Mouse (Mus musculus): ENCODE results near the gene Acad10. TPM values are rescaled to one million over a fixed set of nuclear protein-coding genes. Genes with fewer than 3 reads are reported as not detected.
"Not testable (repeated sequence)": the region's sequence is repeated elsewhere in the genome, so short reads cannot be mapped to it uniquely, and the experiment has no call there.

Acad10 gene
- polyA plus RNA-seq, 1 experiment, result 4.7 TPM

GRCm38 (mm10) chr5:121664078-121664477, 3.8 kb upstream of the Acad10 start:
- H3K4me2 ChIP-seq (ENCODE audit: low read depth), result no peak overlapping the region
- no peak overlapping the region for H3ac ChIP-seq (ENCODE audit: control insufficient read depth, insufficient read length)
- peaks cover 29% of the 10 kb centered on the region for H3K79me2 ChIP-seq (ENCODE audit: control insufficient read depth, insufficient read depth)
- no peak overlapping the region for H3K4me3 ChIP-seq
- peaks cover 20% of the 10 kb centered on the region for H3K36me3 ChIP-seq (ENCODE audit: control insufficient read depth, insufficient read depth)
- no peaks in the 10 kb centered on the region for H3K27me3 ChIP-seq (ENCODE audit: control insufficient read depth, insufficient read depth, insufficient read length)
- TF ChIP-seq TCF3 (IDR thresholded peaks at IDR 0.05; ENCODE audit: insufficient read length, low read depth) (no peak), MAX (IDR thresholded peaks at IDR 0.05; ENCODE audit: low read depth) (no peak), SRF (IDR thresholded peaks at IDR 0.05; ENCODE audit: control insufficient read depth, insufficient read length, low read depth) (no peak), REST (IDR thresholded peaks at IDR 0.05; ENCODE audit: insufficient read depth, insufficient read length) (no peak), MYOG (IDR thresholded peaks at IDR 0.05; ENCODE audit: control insufficient read depth in 1 of 3, insufficient read depth in 1 of 3, insufficient read length in 2 of 3, low read depth in 2 of 3) (no peak), MYOD1 (IDR thresholded peaks at IDR 0.05; ENCODE audit: control insufficient read depth in 1 of 3, insufficient read length in 2 of 3, low read depth in 2 of 3) (no peak), CEBPB (IDR thresholded peaks at IDR 0.05; ENCODE audit: insufficient read depth, poor library complexity, severe bottlenecking) (no peak), E2F4 (IDR thresholded peaks at IDR 0.05; ENCODE audit: insufficient read depth) (no peak), USF1 (IDR thresholded peaks at IDR 0.05; ENCODE audit: low read depth) (no peak), POLR2A (IDR thresholded peaks at IDR 0.05; ENCODE audit: insufficient read length, low read depth) (no peak), TCF12 (IDR thresholded peaks at IDR 0.05; ENCODE audit: insufficient read depth, poor library complexity, severe bottlenecking) (no peak)

DNA sequence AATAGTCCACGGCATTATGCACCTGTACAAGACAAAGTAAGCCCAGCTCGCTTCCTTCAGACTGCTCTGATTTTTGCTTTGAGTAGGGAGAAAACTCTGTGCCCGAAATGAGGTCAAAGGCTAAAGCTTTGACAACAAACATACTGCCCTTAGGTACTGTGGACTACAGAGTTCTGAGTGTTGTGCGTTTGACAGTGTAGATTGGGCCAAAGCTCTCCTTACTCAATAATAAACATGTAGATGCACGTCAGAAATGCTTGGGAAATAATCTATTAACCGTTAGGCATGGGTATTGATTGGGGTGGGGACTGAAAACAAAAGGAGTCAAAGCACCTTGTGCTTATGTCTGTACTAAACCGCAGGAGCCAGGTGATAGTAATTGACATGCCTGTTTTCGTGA, 3.1 kb upstream of the Acad10 start:
- Histone ChIP-seq H3ac (ENCODE audit: control insufficient read depth, insufficient read length) (no peak overlapping the region), H3K79me2 (ENCODE audit: control insufficient read depth, insufficient read depth) (peaks cover 29% of the 10 kb centered on the region), H3K4me2 (ENCODE audit: low read depth) (no peak overlapping the region), H3K36me3 (ENCODE audit: control insufficient read depth, insufficient read depth) (peaks cover 20% of the 10 kb centered on the region), H3K27me3 (ENCODE audit: control insufficient read depth, insufficient read depth, insufficient read length) (no peaks in the 10 kb centered on the region), H3K4me3 (no peak overlapping the region)
- no peak for TF ChIP-seq POLR2A (IDR thresholded peaks at IDR 0.05; ENCODE audit: insufficient read length, low read depth)
- no peak for TF ChIP-seq POLR2AphosphoS2 (IDR thresholded peaks at IDR 0.05; ENCODE audit: insufficient read length, low read depth)
- no peak for TF ChIP-seq MAX (IDR thresholded peaks at IDR 0.05; ENCODE audit: low read depth)
- TF ChIP-seq SRF (IDR thresholded peaks at IDR 0.05; ENCODE audit: control insufficient read depth, insufficient read length, low read depth), result no peak
- TF ChIP-seq TCF3 (IDR thresholded peaks at IDR 0.05; ENCODE audit: insufficient read length, low read depth), result no peak
- TF ChIP-seq REST (IDR thresholded peaks at IDR 0.05; ENCODE audit: insufficient read depth, insufficient read length), result no peak
- TF ChIP-seq E2F4 (IDR thresholded peaks at IDR 0.05; ENCODE audit: insufficient read depth), result no peak
- TF ChIP-seq TCF12 (IDR thresholded peaks at IDR 0.05; ENCODE audit: insufficient read depth, poor library complexity, severe bottlenecking), result no peak
- no peak for TF ChIP-seq MYOD1 (IDR thresholded peaks at IDR 0.05; ENCODE audit: control insufficient read depth in 1 of 3, insufficient read length in 2 of 3, low read depth in 2 of 3)
- no peak for TF ChIP-seq USF1 (IDR thresholded peaks at IDR 0.05; ENCODE audit: low read depth)
- TF ChIP-seq CEBPB (IDR thresholded peaks at IDR 0.05; ENCODE audit: insufficient read depth, poor library complexity, severe bottlenecking), result no peak
- no peak for TF ChIP-seq MYOG (IDR thresholded peaks at IDR 0.05; ENCODE audit: control insufficient read depth in 1 of 3, insufficient read depth in 1 of 3, insufficient read length in 2 of 3, low read depth in 2 of 3)

GRCm38 (mm10) chr5:121661494-121661893, 1.2 kb upstream of the Acad10 start:
- peak overlapping the region; percentile 95 for H3ac ChIP-seq (ENCODE audit: control insufficient read depth, insufficient read length)

GRCm38 (mm10) chr5:121660897-121661254, 562 bp upstream of the Acad10 start:
- Histone ChIP-seq H3K4me2 (ENCODE audit: low read depth) (peak overlapping the region; percentile 85), H3K36me3 (ENCODE audit: control insufficient read depth, insufficient read depth) (peaks cover 16% of the 10 kb centered on the region), H3K79me2 (ENCODE audit: control insufficient read depth, insufficient read depth) (peaks cover 24% of the 10 kb centered on the region), H3K4me3 (peak overlapping the region; percentile 74), H3ac (ENCODE audit: control insufficient read depth, insufficient read length) (peak overlapping the region; percentile 95), H3K27me3 (ENCODE audit: control insufficient read depth, insufficient read depth, insufficient read length) (no peaks in the 10 kb centered on the region)
- TF ChIP-seq MAX (IDR thresholded peaks at IDR 0.05; ENCODE audit: low read depth) (no peak), SRF (IDR thresholded peaks at IDR 0.05; ENCODE audit: control insufficient read depth, insufficient read length, low read depth) (no peak), TCF12 (IDR thresholded peaks at IDR 0.05; ENCODE audit: insufficient read depth, poor library complexity, severe bottlenecking) (no peak), TCF3 (IDR thresholded peaks at IDR 0.05; ENCODE audit: insufficient read length, low read depth) (no peak), REST (IDR thresholded peaks at IDR 0.05; ENCODE audit: insufficient read depth, insufficient read length) (no peak)

More at GRCm38 (mm10) chr5:121661494-121661893, 1.2 kb upstream of the Acad10 start:
- Histone ChIP-seq H3K4me2 (ENCODE audit: low read depth) (peak overlapping the region; percentile 85), H3K4me3 (peak overlapping the region; percentile 74), H3K79me2 (ENCODE audit: control insufficient read depth, insufficient read depth) (peaks cover 24% of the 10 kb centered on the region), H3K27me3 (ENCODE audit: control insufficient read depth, insufficient read depth, insufficient read length) (no peaks in the 10 kb centered on the region), H3K36me3 (ENCODE audit: control insufficient read depth, insufficient read depth) (peaks cover 16% of the 10 kb centered on the region)
- TF ChIP-seq POLR2AphosphoS2 (IDR thresholded peaks at IDR 0.05; ENCODE audit: insufficient read length, low read depth) (no peak), USF1 (IDR thresholded peaks at IDR 0.05; ENCODE audit: low read depth) (no peak), SRF (IDR thresholded peaks at IDR 0.05; ENCODE audit: control insufficient read depth, insufficient read length, low read depth) (no peak)

GRCm38 (mm10) chr5:121657656-121658055, 2.7 kb downstream of the Acad10 start:
- H3K4me3 ChIP-seq; H3ac ChIP-seq (ENCODE audit: control insufficient read depth, insufficient read length); H3K4me2 ChIP-seq (ENCODE audit: low read depth); H3K36me3 ChIP-seq (ENCODE audit: control insufficient read depth, insufficient read depth); H3K27me3 ChIP-seq (ENCODE audit: control insufficient read depth, insufficient read depth, insufficient read length): not testable (repeated sequence)
- peaks cover 18% of the 10 kb centered on the region for H3K79me2 ChIP-seq (ENCODE audit: control insufficient read depth, insufficient read depth)

GRCm38 (mm10) chr5:121656866-121657265, 3.4 kb downstream of the Acad10 start:
- H3K27me3 ChIP-seq (ENCODE audit: control insufficient read depth, insufficient read depth, insufficient read length); H3K4me3 ChIP-seq; H3K36me3 ChIP-seq (ENCODE audit: control insufficient read depth, insufficient read depth); H3ac ChIP-seq (ENCODE audit: control insufficient read depth, insufficient read length); H3K4me2 ChIP-seq (ENCODE audit: low read depth): not testable (repeated sequence)
- peaks cover 12% of the 10 kb centered on the region for H3K79me2 ChIP-seq (ENCODE audit: control insufficient read depth, insufficient read depth)

Measured in myocyte (in vitro differentiated cells).